Mouse (Mus musculus) liver, embryonic 12.5 days (tissue): Measurements from ENCODE around the gene Fam72a. TPM values are rescaled to one million over a fixed set of nuclear protein-coding genes. Genes with fewer than 3 reads are reported as not detected.
A peak's percentile ranks its signal among the peaks of the same experiment; 100 is the strongest.

Source experiments
- ATAC-seq: fragments of 200-750 bp; cut with Nextera tagmentation; 2 replicates; pipeline ENCODE4 v1.8.0; 2017; ENCODE audit warnings: moderate number of reproducible peaks, mild to moderate bottlenecking, moderate library complexity
- H3K27ac ChIP-seq: fragments of 300-500 bp; sonication (generic); 2 replicates; pipeline ENCODE4 v1.5.1; 2016; ENCODE audit warnings: mild to moderate bottlenecking
- H3K27me3 ChIP-seq: fragments of 300-500 bp; sonication (generic); replicated peaks from 2 replicates; pipeline ENCODE4 v1.6.1; 2016; ENCODE audit warnings: mild to moderate bottlenecking, moderate library complexity
- H3K36me3 ChIP-seq: fragments of 300-500 bp; sonication (generic); 2 replicates; pipeline ENCODE4 v1.6.1; 2016; ENCODE audit warnings: mild to moderate bottlenecking, moderate library complexity
- H3K4me1 ChIP-seq: fragments of 300-500 bp; sonication (generic); 2 replicates; pipeline ENCODE4 v1.6.1; 2016
- H3K4me2 ChIP-seq: fragments of 300-500 bp; sonication (generic); 2 replicates; pipeline ENCODE4 v1.6.1; 2016; ENCODE audit warnings: mild to moderate bottlenecking, moderate library complexity
- H3K4me3 ChIP-seq: fragments of 300-500 bp; sonication (generic); 2 replicates; pipeline ENCODE4 v1.5.1; 2016; ENCODE audit warnings: mild to moderate bottlenecking, moderate library complexity
- H3K9ac ChIP-seq: fragments of 300-500 bp; sonication (generic); 2 replicates; pipeline ENCODE4 v1.6.1; 2016; ENCODE audit warnings: mild to moderate bottlenecking, moderate library complexity
- H3K9me3 ChIP-seq: fragments of 300-500 bp; sonication (generic); replicated peaks from 2 replicates; pipeline ENCODE4 v1.6.1; 2016; ENCODE audit warnings: mild to moderate bottlenecking, moderate library complexity
- WGBS: fragments of 180-500 bp; shearing (Covaris S2); methylation state at CpG from one replicate; pipeline ENCODE4 v1.1.7; 2016; ENCODE audit not compliant: insufficient replicate concordance; 5-methylcytosine and 5-hydroxymethylcytosine counted together
- polyA plus RNA-seq: library from polyadenylated mRNA; unstranded; fragments of >200 nt; fragmentation: Nextera tagmentation; extraction: Ambion mirVana; gene quantifications from 2 replicates; pipeline ENCODE4 v1.2.1, GENCODE M21; 2016

Fam72a gene
- polyA plus RNA-seq, 1 experiment from 2014 or later, result 3.4 TPM

DNA sequence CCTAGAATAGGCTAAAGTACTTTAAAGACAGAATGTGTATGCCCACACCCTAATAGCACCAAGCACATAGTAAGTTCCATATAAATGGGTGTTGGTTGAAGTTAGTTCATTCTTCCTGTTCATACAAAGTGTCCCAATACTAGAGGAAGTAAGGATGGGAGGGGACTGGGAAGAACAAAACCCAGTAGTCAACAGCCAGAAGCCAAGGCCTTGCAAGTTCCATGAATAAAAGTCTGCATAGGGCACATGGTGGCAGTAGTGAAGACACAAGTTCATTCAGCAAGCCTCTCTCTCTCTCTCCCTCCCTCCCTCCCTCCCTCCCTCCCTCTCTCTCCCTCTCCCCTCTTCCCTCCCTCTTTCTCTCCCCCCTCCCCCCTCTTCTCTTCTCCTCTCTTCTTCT is 16.6 kb upstream of the Fam72a start:
- Histone ChIP-seq H3K9me3 (no peaks in the 10 kb centered on the region), H3K9ac (no peak overlapping the region), H3K27me3 (no peaks in the 10 kb centered on the region), H3K36me3 (no peaks in the 10 kb centered on the region), H3K4me3 (no peak overlapping the region), H3K4me2 (no peak overlapping the region), H3K4me1 (peaks cover 14% of the 10 kb centered on the region; the same call in 1 of the 2 replicates), H3K27ac (no peak overlapping the region)
- ATAC-seq, result no peak

DNA sequence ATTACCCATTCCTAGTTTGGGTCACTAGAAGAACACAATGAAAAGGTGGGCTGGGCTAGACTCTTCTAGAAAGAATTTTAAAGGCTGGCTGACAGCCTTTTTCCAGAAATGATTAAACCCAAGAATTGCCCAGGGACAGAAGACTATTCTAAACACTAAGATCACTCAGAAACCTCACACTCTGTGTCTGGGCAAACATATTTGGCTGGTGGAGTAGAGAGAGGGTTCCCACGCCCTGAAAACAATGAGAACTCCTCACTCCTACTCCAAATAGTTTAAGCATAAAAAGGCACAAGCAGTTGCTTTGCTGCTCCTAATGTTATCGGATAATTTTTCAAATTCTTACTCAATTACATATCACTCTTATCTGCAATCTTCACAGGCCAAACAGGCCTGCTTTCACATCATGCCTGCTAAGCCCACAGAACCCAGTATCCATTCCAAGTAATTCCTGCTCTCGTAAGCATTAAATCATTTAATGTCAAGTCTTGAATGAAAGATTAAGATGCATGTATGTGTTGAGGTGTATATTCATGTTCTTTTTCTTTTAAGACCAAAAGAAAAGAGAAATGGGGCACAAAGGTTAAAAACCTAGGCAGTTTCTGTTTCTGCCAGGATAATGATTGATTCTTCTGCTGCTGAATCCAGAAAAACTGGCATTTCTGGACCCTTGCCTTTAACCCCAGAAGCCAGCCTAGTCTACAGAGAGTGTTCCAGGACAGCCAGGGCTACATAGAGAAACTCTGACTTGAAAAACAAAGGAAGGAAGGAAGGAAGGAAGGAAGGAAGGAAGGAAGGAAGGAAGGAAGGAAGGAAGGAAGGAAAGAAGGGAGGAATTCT is 15.8 kb upstream of the Fam72a start:
- Histone ChIP-seq H3K27ac (no peak overlapping the region), H3K4me3 (no peak overlapping the region)

DNA sequence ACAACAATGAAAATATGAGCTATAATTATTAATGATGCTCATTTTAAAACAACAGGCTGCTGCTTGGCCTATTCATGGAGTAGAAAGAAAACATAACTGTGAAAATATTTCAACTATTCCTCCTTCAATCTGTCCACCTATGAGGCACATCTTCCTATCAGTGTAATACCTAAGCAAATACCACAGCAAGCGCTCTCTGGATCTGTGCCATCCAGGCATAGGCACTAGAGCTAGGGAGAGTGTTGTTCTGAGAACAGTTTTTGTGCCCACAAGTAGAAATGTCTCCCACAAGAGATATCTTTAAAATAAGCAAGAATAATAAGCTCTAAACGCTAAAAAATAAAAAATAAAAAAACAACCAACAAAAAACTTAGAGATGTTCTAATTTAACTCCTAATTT is 14.6 kb upstream of the Fam72a start:
- Histone ChIP-seq H3K27ac (no peak overlapping the region), H3K36me3 (no peaks in the 10 kb centered on the region), H3K4me2 (no peak overlapping the region), H3K4me3 (no peak overlapping the region), H3K9ac (no peak overlapping the region), H3K9me3 (no peaks in the 10 kb centered on the region), H3K27me3 (no peaks in the 10 kb centered on the region), H3K4me1 (peaks cover 10% of the 10 kb centered on the region; the same call in 1 of the 2 replicates)
- WGBS, result 84% methylated on average over 2 of the region's 2 CpGs
- ATAC-seq, result no peak

More for the DNA sequence above, 15.8 kb upstream of the Fam72a start:
- Histone ChIP-seq H3K4me1 (peaks cover 10% of the 10 kb centered on the region; the same call in 1 of the 2 replicates), H3K9me3 (no peaks in the 10 kb centered on the region), H3K4me2 (no peak overlapping the region), H3K9ac (no peak overlapping the region), H3K27me3 (no peaks in the 10 kb centered on the region), H3K36me3 (no peaks in the 10 kb centered on the region)
- ATAC-seq, result no peak
- WGBS, result 68% methylated on average over 3 of the region's 3 CpGs

DNA sequence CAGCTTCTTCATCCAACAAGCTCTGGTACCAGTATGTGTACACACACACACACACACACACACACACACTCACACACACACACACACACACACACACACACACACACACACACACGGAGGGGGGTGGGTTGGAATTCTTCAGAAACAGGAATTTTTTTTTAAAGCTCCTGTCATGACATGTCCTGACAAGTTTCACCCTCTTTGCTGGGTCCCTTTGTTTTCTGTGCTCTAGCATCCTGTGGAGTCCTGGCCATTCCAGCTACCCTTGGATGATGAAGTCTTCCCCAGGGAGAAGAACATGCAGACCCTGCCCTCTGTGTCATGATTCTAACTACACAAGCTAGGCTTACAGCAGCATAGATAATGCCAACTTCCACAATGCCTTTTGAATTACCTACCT is 13.5 kb upstream of the Fam72a start:
- 73% methylated on average over 1 of the region's 1 CpGs for WGBS
- no peak overlapping the region for H3K4me2 ChIP-seq
- H3K9ac ChIP-seq, result no peak overlapping the region

DNA sequence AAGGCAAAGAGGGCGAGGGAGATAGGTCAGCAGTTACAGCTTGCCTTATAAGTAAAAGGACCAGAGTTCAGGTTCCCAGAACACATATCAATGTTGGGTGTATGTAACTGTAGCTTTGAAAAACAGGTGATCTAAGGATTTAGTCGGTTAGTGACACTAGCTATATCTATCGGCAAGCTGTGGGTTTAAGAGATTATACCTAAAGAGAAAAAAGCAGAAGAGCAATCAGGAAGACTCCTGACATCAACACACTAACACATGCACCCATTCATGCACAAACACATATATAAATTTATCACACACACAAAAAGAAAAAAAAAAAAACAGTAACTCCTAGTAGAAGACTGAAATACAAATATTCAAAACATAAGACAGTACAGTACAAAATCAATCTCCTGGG is 11.1 kb upstream of the Fam72a start:
- 62% methylated on average over 3 of the region's 3 CpGs for WGBS
- no peaks in the 10 kb centered on the region for H3K27me3 ChIP-seq
- no peaks in the 10 kb centered on the region for H3K9me3 ChIP-seq
- H3K9ac ChIP-seq, result no peak overlapping the region
- H3K4me2 ChIP-seq, result no peak overlapping the region
- ATAC-seq, result no peak
- H3K27ac ChIP-seq, result no peak overlapping the region
- peaks cover 10% of the 10 kb centered on the region; the same call in 1 of the 2 replicates for H3K4me1 ChIP-seq
- H3K4me3 ChIP-seq, result no peak overlapping the region
- H3K36me3 ChIP-seq, result no peaks in the 10 kb centered on the region

More for the DNA sequence above, 13.5 kb upstream of the Fam72a start:
- Histone ChIP-seq H3K36me3 (no peaks in the 10 kb centered on the region), H3K27me3 (no peaks in the 10 kb centered on the region), H3K9me3 (no peaks in the 10 kb centered on the region), H3K27ac (no peak overlapping the region), H3K4me1 (peaks cover 10% of the 10 kb centered on the region; the same call in 1 of the 2 replicates), H3K4me3 (no peak overlapping the region)
- ATAC-seq, result no peak

DNA sequence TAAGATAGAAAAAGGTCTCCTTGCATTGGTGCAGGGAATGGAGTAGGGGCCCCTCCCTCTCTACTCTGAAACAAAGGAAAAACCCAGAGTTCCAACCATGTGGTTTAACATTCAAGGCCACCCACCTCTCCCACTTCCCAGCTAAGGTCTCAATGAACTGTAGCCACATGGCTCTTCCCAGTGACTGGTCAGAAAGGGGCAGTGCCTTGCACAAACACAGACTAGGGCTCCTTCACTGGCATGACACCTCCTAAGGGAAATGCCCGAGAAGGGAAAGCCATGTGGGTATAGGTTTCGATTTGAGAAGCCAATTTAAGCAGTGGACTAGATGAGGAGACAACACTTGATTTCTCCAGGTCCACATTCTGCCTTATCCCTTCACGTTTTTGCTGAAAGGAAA is 3.9 kb upstream of the Fam72a start:
- Histone ChIP-seq H3K36me3 (no peaks in the 10 kb centered on the region; the same call in 1 of the 2 replicates), H3K27ac (no peak overlapping the region), H3K9ac (no peak overlapping the region), H3K27me3 (no peaks in the 10 kb centered on the region), H3K4me2 (peak overlapping the region; percentile 99), H3K9me3 (no peaks in the 10 kb centered on the region), H3K4me3 (peak overlapping the region; percentile 75; the same call in 1 of the 2 replicates), H3K4me1 (peaks cover 43% of the 10 kb centered on the region)
- 54% methylated on average over 3 of the region's 3 CpGs for WGBS
- ATAC-seq, result no peak

DNA sequence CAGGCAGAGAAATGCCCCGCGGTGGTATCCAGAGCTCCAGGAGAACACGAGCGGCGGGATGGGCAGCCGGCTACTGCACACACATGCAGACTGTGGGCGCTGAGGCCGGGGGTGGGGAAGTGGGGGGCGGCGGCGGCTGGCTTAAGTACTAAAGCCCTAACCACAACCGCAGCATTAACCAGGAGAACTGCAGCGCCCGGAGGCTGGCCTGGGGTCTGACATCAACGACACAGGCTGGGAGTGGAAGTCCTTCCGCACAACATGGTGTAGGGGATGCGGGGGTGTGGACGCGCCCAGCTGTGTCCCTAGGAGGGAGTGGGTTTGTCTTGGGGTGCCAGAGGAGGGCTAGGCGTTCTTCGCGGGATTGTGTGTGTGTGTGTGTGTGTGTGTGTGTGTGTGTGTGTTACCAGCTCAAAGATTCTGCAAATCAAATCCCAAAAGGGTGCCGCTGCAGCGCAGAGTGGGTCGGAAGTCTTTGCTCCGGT is 2.6 kb upstream of the Fam72a start:
- H3K9me3 ChIP-seq, result no peaks in the 10 kb centered on the region
- H3K36me3 ChIP-seq, result no peaks in the 10 kb centered on the region; the same call in 1 of the 2 replicates
- H3K27ac ChIP-seq, result peak overlapping the region; percentile 93
- peaks cover 56% of the 10 kb centered on the region for H3K4me1 ChIP-seq
- H3K9ac ChIP-seq, result peak overlapping the region; percentile 86
- no peaks in the 10 kb centered on the region for H3K27me3 ChIP-seq
- peak overlapping the region; percentile 75 for H3K4me3 ChIP-seq
- H3K4me2 ChIP-seq, result peak overlapping the region; percentile 99
- no peak for ATAC-seq
- 2% methylated on average over 26 of the region's 26 CpGs for WGBS

DNA sequence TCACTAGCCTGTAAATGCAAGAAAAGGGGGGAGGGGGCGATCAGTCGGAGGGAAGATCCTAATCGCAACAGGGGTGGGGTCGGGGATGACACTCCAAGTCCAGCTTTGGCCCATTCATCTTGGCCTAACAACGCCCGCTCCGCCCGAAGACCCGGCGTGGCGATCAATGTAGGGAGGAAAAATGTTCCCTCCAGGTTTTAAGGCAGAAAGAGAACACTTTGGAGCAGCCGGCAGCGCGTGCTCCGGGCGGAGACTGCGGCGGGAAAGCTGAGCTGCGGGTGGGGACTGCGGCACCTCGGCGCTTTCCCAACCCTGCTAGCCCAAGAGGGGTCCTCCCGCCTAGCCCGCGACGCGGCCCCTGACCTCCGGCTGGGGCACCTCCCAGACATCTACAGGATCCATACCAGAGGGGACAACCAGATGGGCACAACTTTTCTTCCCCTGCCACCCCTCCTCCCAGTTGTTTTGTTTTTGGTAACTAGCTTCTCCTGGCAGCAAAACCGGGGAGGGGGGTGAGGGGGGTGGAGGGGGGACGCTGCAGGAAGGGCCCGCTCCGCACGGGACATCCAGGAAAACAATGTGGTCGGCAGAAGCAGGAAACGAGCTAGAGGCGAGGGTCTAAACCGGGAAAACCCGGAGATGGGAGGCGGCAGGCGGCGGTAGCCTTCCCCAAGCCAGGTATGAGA is 2.0 kb upstream of the Fam72a start:
- Histone ChIP-seq H3K4me3 (peak overlapping the region; percentile 75), H3K4me1 (peaks cover 62% of the 10 kb centered on the region), H3K36me3 (no peaks in the 10 kb centered on the region; the same call in 1 of the 2 replicates), H3K27ac (peak overlapping the region; percentile 93), H3K9ac (peak overlapping the region; percentile 86), H3K4me2 (peak overlapping the region; percentile 99), H3K27me3 (no peaks in the 10 kb centered on the region), H3K9me3 (no peaks in the 10 kb centered on the region)
- 1% methylated on average over 41 of the region's 41 CpGs for WGBS
- no peak for ATAC-seq

DNA sequence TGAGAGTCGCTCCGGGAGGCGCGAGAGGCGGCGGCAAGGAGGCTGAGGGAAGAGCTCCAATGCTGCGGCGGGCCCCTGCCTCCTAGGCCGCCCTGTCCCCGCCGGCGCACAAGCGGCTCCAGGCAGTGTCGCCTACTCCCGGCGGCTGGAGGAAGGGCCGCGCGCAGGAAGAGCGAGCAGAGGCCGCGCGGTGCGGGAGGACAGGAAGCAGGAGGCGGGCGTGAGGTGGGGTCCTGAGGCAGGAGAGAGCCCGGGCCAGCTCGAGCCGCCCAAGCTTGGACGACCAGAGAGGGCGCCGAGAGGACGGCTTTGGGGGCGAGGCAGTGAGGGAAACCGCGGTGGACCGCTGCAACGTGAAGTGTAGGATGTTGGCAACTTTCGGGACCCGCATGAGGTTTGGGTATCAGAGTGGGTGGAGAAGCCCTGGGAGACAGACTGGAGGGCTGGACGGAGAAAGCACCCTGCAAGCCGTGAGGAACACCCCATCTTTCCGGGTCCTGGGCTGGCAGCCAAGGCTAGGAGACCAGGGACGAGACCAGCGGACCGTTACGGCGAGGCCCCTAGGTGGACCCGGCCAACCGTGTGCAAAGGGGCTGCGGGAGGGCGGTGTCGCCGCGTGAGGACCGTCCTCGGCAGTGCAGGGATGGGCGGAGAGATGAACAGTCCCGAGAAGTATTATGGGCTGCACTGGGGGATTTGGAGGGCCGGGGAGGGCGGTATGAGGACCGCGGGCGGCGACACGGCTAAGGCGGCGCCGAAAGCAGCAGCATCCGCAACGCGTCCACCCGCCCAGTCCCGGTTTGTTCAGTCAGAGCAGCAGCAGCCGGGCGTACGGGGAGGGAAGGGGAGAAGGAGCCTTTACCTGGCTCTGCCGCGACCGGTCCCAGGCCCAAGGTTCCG is 1.1 kb upstream of the Fam72a start:
- no peaks in the 10 kb centered on the region for H3K27me3 ChIP-seq
- H3K27ac ChIP-seq, result peak overlapping the region; percentile 93
- H3K36me3 ChIP-seq, result no peaks in the 10 kb centered on the region; the same call in 1 of the 2 replicates
- H3K4me2 ChIP-seq, result peak overlapping the region; percentile 99
- 1% methylated on average over 81 of the region's 81 CpGs for WGBS
- H3K9ac ChIP-seq, result peak overlapping the region; percentile 86
- H3K4me3 ChIP-seq, result peak overlapping the region; percentile 75
- H3K4me1 ChIP-seq, result peaks cover 63% of the 10 kb centered on the region
- no peaks in the 10 kb centered on the region for H3K9me3 ChIP-seq
- ATAC-seq, result peak; percentile 54

DNA sequence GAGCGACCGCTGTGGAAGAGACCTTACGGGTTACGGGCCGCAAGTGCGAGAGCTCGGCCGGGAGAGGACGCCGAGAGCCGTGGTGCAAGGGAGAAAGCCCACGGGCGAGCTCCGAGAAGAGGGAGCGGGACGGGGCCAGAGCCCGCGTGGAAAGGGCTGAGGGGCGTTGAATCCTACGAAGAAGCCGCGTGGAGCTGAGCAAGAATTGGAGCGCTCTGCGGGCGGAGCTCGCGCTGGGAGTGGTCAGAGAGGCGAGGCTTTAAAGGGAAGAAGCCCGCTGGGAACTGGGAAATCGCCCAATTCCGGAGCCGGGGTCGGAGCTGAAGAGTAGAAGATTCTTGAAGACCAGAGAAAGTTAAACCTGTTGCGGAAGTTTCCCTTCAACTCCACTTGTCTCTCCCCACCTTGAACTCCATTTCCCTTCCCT is 391 bp downstream of the Fam72a start:
- no peak; the same call in 1 of the 2 replicates for ATAC-seq
- Histone ChIP-seq H3K36me3 (no peaks in the 10 kb centered on the region; the same call in 1 of the 2 replicates), H3K27me3 (no peaks in the 10 kb centered on the region), H3K9ac (peak overlapping the region; percentile 83), H3K4me3 (peak overlapping the region; percentile 75), H3K27ac (peak overlapping the region; percentile 96), H3K4me2 (peak overlapping the region; percentile 96), H3K4me1 (peaks cover 56% of the 10 kb centered on the region), H3K9me3 (no peaks in the 10 kb centered on the region)
- WGBS, result under 1% methylated on average over 34 of the region's 34 CpGs

DNA sequence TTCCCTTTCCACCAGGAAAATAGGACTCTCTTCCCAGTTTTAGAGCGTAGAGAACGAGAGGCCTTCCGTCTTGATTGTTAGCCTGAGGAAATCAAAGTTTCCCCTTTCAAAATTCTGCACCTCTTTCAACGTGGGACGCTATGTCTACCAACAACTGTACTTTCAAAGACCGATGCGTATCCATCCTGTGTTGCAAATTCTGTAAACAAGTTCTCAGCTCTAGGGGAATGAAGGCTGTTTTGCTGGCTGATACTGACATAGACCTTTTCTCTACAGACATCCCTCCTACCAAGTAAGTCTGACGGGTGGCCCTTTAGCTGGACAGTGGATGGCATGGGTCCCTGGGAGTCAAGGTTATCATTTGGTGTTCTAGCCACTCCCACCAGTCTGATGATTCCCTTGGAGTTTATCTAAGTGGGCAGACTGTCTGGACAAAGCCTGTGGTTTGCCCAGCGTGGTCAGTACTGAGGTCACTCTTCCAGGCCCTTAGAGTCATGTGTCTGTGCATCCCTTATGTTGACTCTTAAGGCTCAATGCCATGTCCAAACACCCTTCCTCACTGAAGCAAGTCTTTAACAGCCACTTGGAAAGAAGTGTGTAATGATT is 961 bp downstream of the Fam72a start:
- Histone ChIP-seq H3K9me3 (no peaks in the 10 kb centered on the region), H3K4me2 (peak overlapping the region; percentile 96), H3K27me3 (no peaks in the 10 kb centered on the region), H3K27ac (peak overlapping the region; percentile 96), H3K36me3 (no peaks in the 10 kb centered on the region; the same call in 1 of the 2 replicates), H3K4me3 (peak overlapping the region; percentile 75), H3K4me1 (peaks cover 50% of the 10 kb centered on the region), H3K9ac (peak overlapping the region; percentile 83)
- ATAC-seq, result no peak
- under 1% methylated on average over 9 of the region's 9 CpGs for WGBS
